Mouse (Mus musculus): Measurements from ENCODE around the gene Gal3st2b. TPM values are rescaled to one million over a fixed set of nuclear protein-coding genes. Genes with fewer than 3 reads are reported as not detected.
"Not testable (repeated sequence)": the region's sequence is repeated elsewhere in the genome, so short reads cannot be mapped to it uniquely, and the experiment has no call there.

Gal3st2b gene
- 0.05 TPM in 1 of 2 replicates, not detected in the other for polyA plus RNA-seq (2015; fragmentation: Nextera tagmentation; extraction: Ambion mirVana)

GRCm38 (mm10) chr1:93918011-93918410, at the start of gene Gal3st2b:
Gene Gal3st2b (plus strand): TSS chr1:93918311.
- not testable (repeated sequence) for H3K27ac ChIP-seq (ENCODE audit: low read length); ATAC-seq (ENCODE audit: low read depth); H3K36me3 ChIP-seq (ENCODE audit: control insufficient read depth, insufficient read depth); H3K27me3 ChIP-seq (ENCODE audit: control insufficient read depth, insufficient read depth, low read depth, low read length); H3K4me2 ChIP-seq (ENCODE audit: low read depth, low read length); H3K4me1 ChIP-seq (ENCODE audit: control insufficient read depth, low read depth, low read length); H3K4me3 ChIP-seq (ENCODE audit: low read depth, low read length); H3K9ac ChIP-seq (ENCODE audit: low read depth, low read length); H3K9me3 ChIP-seq (replicated peaks; ENCODE audit: control insufficient read depth, low read length)
- WGBS (ENCODE audit: insufficient replicate concordance): 53% methylated on average over 2 of the region's 2 CpGs

DNA sequence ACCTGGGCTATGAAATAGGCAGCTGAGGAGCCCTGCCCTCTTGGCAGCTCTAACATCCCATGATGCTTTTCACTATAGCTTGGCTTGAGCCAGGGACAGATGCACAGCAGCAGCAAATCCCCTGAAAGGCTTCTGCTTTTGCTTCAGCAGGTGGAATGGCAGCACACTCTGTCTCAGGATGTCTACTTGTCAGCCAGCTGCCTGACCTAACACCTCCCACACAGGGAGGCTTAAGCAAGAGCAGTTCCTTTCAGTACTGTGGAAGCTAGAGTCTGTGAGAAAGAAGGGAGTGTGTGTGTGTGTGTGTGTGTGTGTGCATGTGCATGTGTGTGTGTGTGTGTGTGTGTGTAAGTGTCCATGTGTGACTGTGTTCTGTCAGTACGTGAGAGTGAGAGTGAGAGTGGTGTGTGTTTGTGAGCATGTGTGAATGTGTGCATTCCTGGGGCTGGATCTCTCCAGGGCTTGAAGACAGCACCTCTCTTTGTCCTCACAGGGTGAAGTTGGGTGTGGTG, 46.5 kb upstream of the Gal3st2b start:
- WGBS (ENCODE audit: insufficient replicate concordance): 20% methylated on average over 1 of the region's 1 CpGs
- not testable (repeated sequence) for H3K36me3 ChIP-seq (ENCODE audit: control insufficient read depth, insufficient read depth); H3K9ac ChIP-seq (ENCODE audit: low read depth, low read length); H3K27ac ChIP-seq (ENCODE audit: low read length); H3K4me3 ChIP-seq (ENCODE audit: low read depth, low read length); H3K27me3 ChIP-seq (ENCODE audit: control insufficient read depth, insufficient read depth, low read depth, low read length); H3K4me1 ChIP-seq (ENCODE audit: control insufficient read depth, low read depth, low read length); ATAC-seq (ENCODE audit: low read depth); H3K9me3 ChIP-seq (replicated peaks; ENCODE audit: control insufficient read depth, low read length); H3K4me2 ChIP-seq (ENCODE audit: low read depth, low read length)

DNA sequence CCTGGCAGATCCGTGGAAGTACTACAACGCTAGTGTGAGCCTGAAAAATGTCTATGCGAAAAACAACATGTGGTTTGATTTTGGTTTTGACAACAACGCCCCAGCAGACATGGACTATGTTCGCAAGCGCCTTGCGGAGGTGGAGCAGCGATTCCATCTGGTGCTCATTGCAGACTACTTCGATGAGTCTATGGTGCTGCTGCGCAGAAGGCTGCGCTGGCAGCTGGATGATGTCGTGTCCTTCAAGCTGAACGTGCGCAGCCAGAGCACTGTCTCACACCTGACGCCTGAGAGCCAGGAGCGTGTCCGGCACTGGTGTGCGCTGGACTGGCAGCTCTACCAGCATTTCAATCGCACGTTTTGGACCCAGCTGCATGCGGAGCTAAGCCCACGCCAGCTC, 43.7 kb upstream of the Gal3st2b start:
- H3K27ac ChIP-seq (ENCODE audit: low read length); H3K9ac ChIP-seq (ENCODE audit: low read depth, low read length); H3K9me3 ChIP-seq (replicated peaks; ENCODE audit: control insufficient read depth, low read length); H3K4me1 ChIP-seq (ENCODE audit: control insufficient read depth, low read depth, low read length); H3K4me2 ChIP-seq (ENCODE audit: low read depth, low read length); ATAC-seq (ENCODE audit: low read depth); H3K4me3 ChIP-seq (ENCODE audit: low read depth, low read length); H3K36me3 ChIP-seq (ENCODE audit: control insufficient read depth, insufficient read depth); H3K27me3 ChIP-seq (ENCODE audit: control insufficient read depth, insufficient read depth, low read depth, low read length): not testable (repeated sequence)
- 80% methylated on average over 11 of the region's 22 CpGs for WGBS (ENCODE audit: insufficient replicate concordance)

GRCm38 (mm10) chr1:93881778-93882177, 36.3 kb upstream of the Gal3st2b start:
- H3K9me3 ChIP-seq (replicated peaks; ENCODE audit: control insufficient read depth, low read length); H3K4me3 ChIP-seq (ENCODE audit: low read depth, low read length); H3K27ac ChIP-seq (ENCODE audit: low read length); H3K4me1 ChIP-seq (ENCODE audit: control insufficient read depth, low read depth, low read length); ATAC-seq (ENCODE audit: low read depth); H3K36me3 ChIP-seq (ENCODE audit: control insufficient read depth, insufficient read depth); H3K9ac ChIP-seq (ENCODE audit: low read depth, low read length); H3K27me3 ChIP-seq (ENCODE audit: control insufficient read depth, insufficient read depth, low read depth, low read length); H3K4me2 ChIP-seq (ENCODE audit: low read depth, low read length): not testable (repeated sequence)
- WGBS (ENCODE audit: insufficient replicate concordance): no CpG with 5 or more reads among the region's 11 CpGs

GRCm38 (mm10) chr1:93890936-93891335, 27.2 kb upstream of the Gal3st2b start:
- not testable (repeated sequence) for H3K4me3 ChIP-seq (ENCODE audit: low read depth, low read length); H3K4me2 ChIP-seq (ENCODE audit: low read depth, low read length); H3K9me3 ChIP-seq (replicated peaks; ENCODE audit: control insufficient read depth, low read length); H3K9ac ChIP-seq (ENCODE audit: low read depth, low read length); ATAC-seq (ENCODE audit: low read depth); H3K27me3 ChIP-seq (ENCODE audit: control insufficient read depth, insufficient read depth, low read depth, low read length); H3K27ac ChIP-seq (ENCODE audit: low read length); H3K4me1 ChIP-seq (ENCODE audit: control insufficient read depth, low read depth, low read length); H3K36me3 ChIP-seq (ENCODE audit: control insufficient read depth, insufficient read depth)
- WGBS (ENCODE audit: insufficient replicate concordance): 24% methylated on average over 1 of the region's 1 CpGs

DNA sequence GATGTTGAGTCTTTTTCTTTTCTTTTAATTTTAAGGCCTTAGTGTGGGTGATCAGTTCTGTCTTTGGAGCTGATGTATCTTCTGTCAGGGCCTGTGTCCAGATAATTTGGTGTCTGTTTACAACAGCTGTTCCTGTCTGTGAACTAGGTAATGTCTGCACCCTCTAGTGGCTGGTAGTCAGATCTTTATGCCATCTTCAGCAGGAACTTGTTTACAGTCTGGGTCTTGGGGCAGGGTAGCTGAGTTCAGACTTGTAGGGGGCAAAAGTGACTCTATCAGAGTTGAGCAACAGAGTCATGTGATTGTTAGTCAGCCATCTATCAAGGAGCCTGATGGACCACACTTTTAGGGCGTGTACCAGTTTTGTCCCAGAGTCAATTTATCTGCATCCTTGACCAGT, 20.7 kb upstream of the Gal3st2b start:
- not testable (repeated sequence) for H3K4me3 ChIP-seq (ENCODE audit: low read depth, low read length); H3K36me3 ChIP-seq (ENCODE audit: control insufficient read depth, insufficient read depth); H3K27me3 ChIP-seq (ENCODE audit: control insufficient read depth, insufficient read depth, low read depth, low read length); ATAC-seq (ENCODE audit: low read depth); H3K4me2 ChIP-seq (ENCODE audit: low read depth, low read length); H3K9me3 ChIP-seq (replicated peaks; ENCODE audit: control insufficient read depth, low read length); H3K9ac ChIP-seq (ENCODE audit: low read depth, low read length); H3K4me1 ChIP-seq (ENCODE audit: control insufficient read depth, low read depth, low read length); H3K27ac ChIP-seq (ENCODE audit: low read length)
- WGBS (ENCODE audit: insufficient replicate concordance): no CpG with 5 or more reads among the region's 1 CpGs

GRCm38 (mm10) chr1:93901291-93901690, 16.8 kb upstream of the Gal3st2b start:
- H3K9me3 ChIP-seq (replicated peaks; ENCODE audit: control insufficient read depth, low read length); ATAC-seq (ENCODE audit: low read depth); H3K27ac ChIP-seq (ENCODE audit: low read length); H3K4me1 ChIP-seq (ENCODE audit: control insufficient read depth, low read depth, low read length); H3K4me2 ChIP-seq (ENCODE audit: low read depth, low read length); H3K36me3 ChIP-seq (ENCODE audit: control insufficient read depth, insufficient read depth); H3K9ac ChIP-seq (ENCODE audit: low read depth, low read length); H3K4me3 ChIP-seq (ENCODE audit: low read depth, low read length); H3K27me3 ChIP-seq (ENCODE audit: control insufficient read depth, insufficient read depth, low read depth, low read length): not testable (repeated sequence)
- 65% methylated on average over 3 of the region's 5 CpGs for WGBS (ENCODE audit: insufficient replicate concordance)

DNA sequence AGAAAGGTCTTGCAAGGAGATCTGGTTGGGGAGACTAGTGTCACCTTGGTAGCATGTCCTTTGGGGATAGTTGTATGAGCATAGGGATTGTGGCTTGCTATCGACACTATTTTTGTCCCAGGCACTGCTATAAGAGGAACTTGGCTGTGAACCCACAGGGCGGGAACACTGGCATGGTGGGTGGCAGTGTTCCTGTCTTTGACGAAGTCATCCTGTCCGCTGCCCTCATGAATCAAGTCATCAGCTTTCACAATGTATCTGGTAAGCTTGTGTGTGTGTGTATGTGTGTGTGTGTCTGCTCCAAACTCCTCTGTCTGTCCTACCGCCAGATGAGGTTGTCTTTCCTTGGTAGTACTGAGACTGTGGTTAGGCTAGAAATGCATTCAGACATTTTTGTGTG, 11.4 kb upstream of the Gal3st2b start:
- 33% methylated on average over 2 of the region's 5 CpGs for WGBS (ENCODE audit: insufficient replicate concordance)

GRCm38 (mm10) chr1:93908977-93909586, 9.0 kb upstream of the Gal3st2b start:
- not testable (repeated sequence) for H3K27ac ChIP-seq (ENCODE audit: low read length); H3K36me3 ChIP-seq (ENCODE audit: control insufficient read depth, insufficient read depth); H3K4me1 ChIP-seq (ENCODE audit: control insufficient read depth, low read depth, low read length); H3K27me3 ChIP-seq (ENCODE audit: control insufficient read depth, insufficient read depth, low read depth, low read length); H3K4me2 ChIP-seq (ENCODE audit: low read depth, low read length); H3K4me3 ChIP-seq (ENCODE audit: low read depth, low read length); H3K9me3 ChIP-seq (replicated peaks; ENCODE audit: control insufficient read depth, low read length); H3K9ac ChIP-seq (ENCODE audit: low read depth, low read length); ATAC-seq (ENCODE audit: low read depth)
- no CpG with 5 or more reads among the region's 11 CpGs for WGBS (ENCODE audit: insufficient replicate concordance)

More for the DNA sequence above, 11.4 kb upstream of the Gal3st2b start:
- not testable (repeated sequence) for H3K4me1 ChIP-seq (ENCODE audit: control insufficient read depth, low read depth, low read length); H3K9me3 ChIP-seq (replicated peaks; ENCODE audit: control insufficient read depth, low read length); H3K27ac ChIP-seq (ENCODE audit: low read length); H3K36me3 ChIP-seq (ENCODE audit: control insufficient read depth, insufficient read depth); ATAC-seq (ENCODE audit: low read depth); H3K9ac ChIP-seq (ENCODE audit: low read depth, low read length); H3K27me3 ChIP-seq (ENCODE audit: control insufficient read depth, insufficient read depth, low read depth, low read length); H3K4me2 ChIP-seq (ENCODE audit: low read depth, low read length); H3K4me3 ChIP-seq (ENCODE audit: low read depth, low read length)
